Mouse (Mus musculus): ENCODE measurements at regions not wholly inside any gene's neighbourhood (a gene's known extent, or its start where the extent isn't known, plus 50 kb on each side); places are given as distances from the start of the nearest gene placed in this dataset.

- DNase-seq (ENCODE audit: low read depth, low spot score) = no peak
Measured at GRCm38 (mm10) chr1:128679005-128679980, 87.2 kb upstream of the Cxcr4 start.

GRCm38 (mm10) chr1:128675538-128675937, 83.4 kb upstream of the Cxcr4 start:
- no peak for DNase-seq (ENCODE audit: low read depth, low spot score)

GRCm38 (mm10) chr1:128672306-128672705, 80.2 kb upstream of the Cxcr4 start:
- no peak for DNase-seq (ENCODE audit: low read depth, low spot score)

GRCm38 (mm10) chr1:128671495-128671894, 79.4 kb upstream of the Cxcr4 start:
- DNase-seq (ENCODE audit: low read depth, low spot score) = no peak

GRCm38 (mm10) chr1:128671016-128671415, 78.9 kb upstream of the Cxcr4 start:
- no peak for DNase-seq (ENCODE audit: low read depth, low spot score)

GRCm38 (mm10) chr1:128669241-128669666, 77.2 kb upstream of the Cxcr4 start:
- no peak for DNase-seq (ENCODE audit: low read depth, low spot score)

GRCm38 (mm10) chr1:128668718-128669117, 76.6 kb upstream of the Cxcr4 start:
- DNase-seq (ENCODE audit: low read depth, low spot score) = no peak

GRCm38 (mm10) chr1:128667121-128667762, 75.1 kb upstream of the Cxcr4 start:
- DNase-seq (ENCODE audit: low read depth, low spot score) = no peak

GRCm38 (mm10) chr1:128663207-128663606, 71.1 kb upstream of the Cxcr4 start:
- DNase-seq (ENCODE audit: low read depth, low spot score) = no peak

- DNase-seq (ENCODE audit: low read depth, low spot score) = no peak
Measured at GRCm38 (mm10) chr1:128659857-128660256, 67.8 kb upstream of the Cxcr4 start.

- no peak for DNase-seq (ENCODE audit: low read depth, low spot score)
Measured at GRCm38 (mm10) chr1:128658802-128659201, 66.7 kb upstream of the Cxcr4 start.

GRCm38 (mm10) chr1:128654099-128654862, 62.2 kb upstream of the Cxcr4 start:
- no peak for DNase-seq (ENCODE audit: low read depth, low spot score)

- no peak for DNase-seq (ENCODE audit: low read depth, low spot score)
Measured at GRCm38 (mm10) chr1:128650596-128650995, 58.5 kb upstream of the Cxcr4 start.

- DNase-seq (ENCODE audit: low read depth, low spot score) = no peak
Measured at GRCm38 (mm10) chr1:128649490-128650178, 57.5 kb upstream of the Cxcr4 start.

- DNase-seq (ENCODE audit: low read depth, low spot score) = no peak
Measured at GRCm38 (mm10) chr1:128643316-128643776, 51.3 kb upstream of the Cxcr4 start.

- DNase-seq (ENCODE audit: low read depth, low spot score) = no peak
Measured at GRCm38 (mm10) chr1:128642212-128642611, 50.1 kb upstream of the Cxcr4 start.
